Mouse (Mus musculus): ENCODE results near the gene Pgap1. TPM values are rescaled to one million over a fixed set of nuclear protein-coding genes. Genes with fewer than 3 reads are reported as not detected.

Pgap1 gene
- total RNA-seq, 2 experiments from 2014 or later, result 7.2 to 9.1 TPM

DNA sequence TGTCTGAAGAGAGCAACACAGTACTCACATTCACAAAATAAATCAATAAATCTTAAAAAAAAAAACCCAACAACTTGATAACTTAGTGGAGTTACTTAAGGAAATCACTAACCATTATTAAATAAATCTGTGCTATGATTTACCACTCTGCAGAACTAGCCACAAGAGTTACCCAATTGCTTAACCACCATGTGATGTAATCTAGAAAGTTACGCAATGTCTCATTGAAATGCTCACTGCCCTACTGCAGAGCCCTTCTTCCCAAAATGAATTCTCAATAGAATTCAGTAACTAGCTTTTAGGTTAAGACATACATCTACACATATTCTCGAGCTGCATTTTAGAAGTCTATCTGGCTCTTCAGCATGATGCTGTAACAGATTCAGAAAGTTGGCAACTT lies 33.8 kb downstream of the Pgap1 start:
- no peak for DNase-seq

DNA sequence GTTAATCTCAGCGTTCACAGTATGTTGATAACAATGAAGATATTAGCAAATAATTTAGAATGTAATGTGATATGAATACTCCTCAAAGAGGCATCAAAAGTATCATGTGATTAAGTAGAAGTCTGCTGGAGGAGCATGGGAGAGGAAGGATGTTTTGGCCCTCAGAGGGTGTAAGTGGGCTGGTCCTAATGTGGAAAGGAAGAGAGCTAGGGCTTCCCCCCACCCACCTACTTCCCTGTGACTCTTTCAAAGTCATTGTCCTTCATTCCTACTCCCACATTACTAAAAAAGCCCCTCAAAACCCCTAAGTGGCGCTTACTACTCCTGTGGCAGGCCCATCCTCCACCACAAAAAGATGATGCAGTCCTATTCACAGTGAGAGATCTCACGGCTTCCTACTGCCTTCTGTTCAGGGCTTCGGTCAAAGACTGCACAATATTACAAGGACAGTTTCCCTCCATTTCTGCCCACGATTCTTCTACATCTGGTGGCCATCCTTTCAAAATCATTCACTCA lies 37.4 kb downstream of the Pgap1 start:
- DNase-seq, result no peak

DNA sequence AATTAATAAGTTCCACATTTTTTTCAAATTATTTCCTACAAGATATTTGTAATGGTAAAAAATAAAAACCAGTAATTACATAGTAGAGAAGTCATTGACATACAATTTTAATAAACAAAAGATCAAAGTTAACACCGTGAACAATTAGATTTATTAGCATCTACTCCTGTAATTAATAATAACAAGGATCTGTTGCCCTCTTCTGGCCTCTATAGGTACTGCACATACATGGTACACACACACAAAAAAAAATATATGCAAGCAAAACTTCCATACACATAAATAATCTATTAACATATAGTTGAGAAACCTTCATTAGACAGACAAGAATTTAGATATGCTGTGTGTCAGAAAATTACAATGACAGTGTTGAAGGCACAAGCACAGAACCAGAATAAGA lies 43.6 kb downstream of the Pgap1 start:
- DNase-seq, result no peak

DNA sequence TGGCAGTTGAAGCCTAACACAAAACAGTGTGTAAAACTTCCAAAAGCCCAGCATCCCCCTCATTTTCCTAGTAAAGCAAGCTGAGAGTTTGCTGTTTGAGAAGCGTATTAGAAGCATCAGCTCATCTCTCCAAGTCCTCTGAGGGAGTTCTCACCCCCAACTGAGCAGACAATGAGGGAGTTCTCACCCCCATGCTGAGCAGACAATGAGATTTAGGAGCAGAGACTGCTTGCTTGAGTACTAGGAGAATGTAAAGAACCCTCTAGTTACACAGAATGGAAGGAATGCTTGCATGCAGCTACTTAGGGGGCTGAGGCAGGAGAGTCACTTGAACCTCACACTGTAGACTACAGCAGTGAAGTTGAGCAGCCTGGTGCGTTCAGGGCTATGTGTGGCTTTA lies 59.0 kb downstream of the Pgap1 start:
- no peak for DNase-seq

DNA sequence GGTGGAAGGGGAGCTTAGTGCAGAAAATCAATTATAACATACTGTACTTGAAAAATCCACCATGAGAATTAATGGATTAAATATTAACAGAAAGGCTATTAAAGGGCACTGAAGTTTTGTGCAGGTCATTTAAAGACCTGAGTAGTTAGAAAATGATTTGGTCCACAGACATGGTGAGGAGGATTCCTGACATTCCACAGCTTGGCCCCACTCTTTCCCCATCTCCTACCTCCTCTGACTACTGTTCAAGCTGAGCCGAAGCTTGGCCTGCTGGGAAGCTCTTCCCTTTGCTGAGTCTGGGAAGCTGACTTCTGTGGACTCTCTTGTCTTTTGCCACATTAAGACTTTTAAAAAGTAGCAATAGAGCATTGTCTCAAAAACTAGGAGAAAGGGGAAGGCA lies 61.2 kb downstream of the Pgap1 start:
- DNase-seq, result no peak

DNA sequence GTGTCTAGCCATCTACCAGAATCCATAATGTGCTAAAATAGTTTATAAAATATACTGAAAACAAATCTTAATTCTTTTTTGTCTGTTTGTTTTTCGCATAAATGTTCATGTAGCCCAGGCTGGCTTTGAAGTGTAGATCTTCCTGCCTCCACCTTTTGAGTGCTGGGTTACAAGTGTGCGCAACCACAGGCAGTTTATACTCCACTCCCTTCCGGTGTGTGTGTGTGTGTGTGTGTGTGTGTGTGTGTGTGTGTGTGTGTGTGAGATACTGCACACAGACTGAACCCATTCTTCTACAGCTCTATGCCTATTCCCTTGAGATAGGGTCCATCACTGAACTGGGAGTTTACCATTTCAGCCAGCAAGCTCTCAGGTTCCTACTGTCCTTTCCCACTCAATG lies 64.0 kb downstream of the Pgap1 start:
- no peak for DNase-seq

DNA sequence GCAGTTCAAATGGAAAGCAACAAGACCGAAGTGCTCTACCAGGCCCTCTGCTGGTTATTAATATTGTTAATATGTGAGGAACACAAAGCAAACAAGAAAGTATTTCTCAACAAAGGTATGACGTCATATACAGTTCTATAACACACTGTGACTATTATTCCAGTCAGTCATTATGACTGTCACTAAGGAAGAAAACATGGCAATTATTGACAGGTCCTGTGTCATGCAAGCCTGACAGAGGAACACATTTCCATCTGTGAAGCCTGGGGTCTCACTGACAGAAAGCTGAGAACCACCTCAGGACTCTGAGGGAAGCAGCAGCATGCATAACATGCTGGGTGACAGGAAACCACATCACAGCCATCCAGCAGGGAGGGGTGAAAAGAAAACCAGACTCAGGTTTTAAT lies 65.0 kb downstream of the Pgap1 start:
- no peak for DNase-seq

DNA sequence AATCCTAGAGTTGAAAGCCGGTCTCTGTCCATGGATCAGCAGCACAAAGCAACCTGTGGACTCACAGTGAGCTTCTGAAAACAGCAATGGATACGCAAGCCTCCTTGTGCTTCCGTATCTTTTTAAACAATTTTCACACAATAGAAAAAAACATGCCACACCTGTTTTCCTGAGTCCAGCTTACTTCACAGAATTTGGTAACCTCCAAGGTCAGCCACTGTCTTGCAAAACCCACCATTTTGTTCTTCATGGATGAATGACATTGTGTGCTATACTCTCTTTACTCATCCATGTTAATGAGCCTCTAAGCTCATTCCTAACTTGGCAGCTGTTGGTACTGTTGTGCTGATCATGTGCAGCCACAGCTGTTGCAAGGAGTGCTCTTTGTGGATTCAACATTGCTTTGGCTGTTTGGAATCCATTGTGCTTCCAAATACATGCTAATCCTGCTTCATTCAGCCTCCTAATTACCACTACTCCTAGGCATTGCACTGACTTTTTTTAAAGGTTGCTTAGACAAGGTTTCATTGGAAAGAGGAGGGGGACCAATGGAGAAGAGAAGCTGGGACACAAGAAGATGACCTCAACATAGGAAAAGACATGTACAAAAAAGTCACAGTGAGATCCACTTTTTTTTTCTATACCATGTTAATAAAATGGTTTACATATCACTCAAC lies 72.6 kb downstream of the Pgap1 start:
- DNase-seq, result no peak

DNA sequence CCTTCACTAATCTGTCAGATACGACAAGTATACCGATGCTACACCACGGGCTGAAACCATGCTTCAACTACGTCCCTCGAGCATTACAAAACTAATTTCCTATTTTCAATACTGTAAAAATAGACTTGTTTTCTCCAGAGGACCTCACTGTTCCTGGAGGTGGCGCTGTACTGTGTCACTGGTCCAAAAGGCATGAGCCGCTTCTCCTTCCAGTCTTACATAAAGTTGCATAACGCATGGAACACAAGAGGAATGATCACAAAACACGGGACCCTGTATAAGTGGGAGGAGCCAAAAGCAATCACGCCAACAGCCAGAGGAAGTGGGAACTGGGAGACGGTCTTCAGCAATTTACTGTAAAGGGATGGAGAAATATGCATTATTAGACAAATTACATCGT lies 77.0 kb downstream of the Pgap1 start:
- DNase-seq, result no peak

DNA sequence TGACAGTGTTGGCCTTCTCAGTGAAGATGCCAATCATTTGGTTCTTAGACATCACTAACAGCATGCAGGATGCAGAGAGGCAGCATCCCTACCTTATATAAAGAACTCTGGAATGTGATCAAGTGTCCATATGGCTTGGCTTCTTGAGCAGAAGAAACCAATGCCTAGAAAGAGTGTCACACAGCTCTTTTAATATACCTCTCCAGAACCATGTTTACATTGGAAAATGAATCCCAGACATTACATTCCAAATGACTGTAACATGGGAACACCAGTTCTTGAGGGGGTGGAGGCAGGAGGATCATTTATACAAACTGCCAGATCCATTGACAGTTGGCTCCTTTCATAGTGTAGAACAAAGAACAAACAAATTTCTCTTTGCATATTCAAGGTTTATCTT lies 88.8 kb downstream of the Pgap1 start:
- DNase-seq, result no peak

DNA sequence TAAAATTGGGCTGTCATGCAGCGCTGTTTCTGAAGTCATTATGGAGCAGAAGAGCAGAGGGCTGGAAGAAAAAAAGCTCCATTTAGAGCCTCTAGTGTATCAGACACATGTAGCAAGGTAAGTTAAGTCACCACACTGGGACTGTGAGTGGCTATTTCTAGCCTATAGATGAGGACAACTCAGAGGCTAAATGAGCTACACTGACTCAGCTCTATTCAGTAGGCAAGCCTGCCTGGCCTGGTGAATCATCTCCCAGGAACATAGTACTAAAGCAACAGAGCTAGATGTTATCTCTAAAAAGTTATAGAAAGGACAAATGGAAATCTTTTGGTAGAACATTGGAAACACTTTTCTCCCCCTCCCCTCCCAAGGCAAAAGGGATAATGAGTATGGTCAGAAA lies 90.1 kb downstream of the Pgap1 start:
- DNase-seq, result no peak

DNA sequence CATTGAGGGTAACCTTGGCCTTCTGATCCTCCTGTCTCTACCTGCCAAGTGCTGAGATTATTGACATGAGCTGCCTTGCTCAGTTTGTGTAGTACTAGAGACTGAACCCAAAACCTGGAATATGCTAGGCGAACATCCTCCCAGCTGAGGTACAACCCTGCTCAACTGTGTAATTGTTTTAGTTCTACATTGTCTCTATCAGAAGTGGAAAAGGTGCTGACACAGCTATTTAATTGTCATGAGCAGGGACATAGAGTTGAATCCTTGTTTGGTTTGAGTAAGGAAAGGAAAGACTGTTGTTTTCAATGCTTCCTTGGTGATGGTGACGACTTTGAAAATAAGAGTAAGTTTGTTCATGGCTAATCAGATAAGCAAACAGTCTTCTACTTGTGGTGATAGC lies 105.4 kb downstream of the Pgap1 start:
- no peak for DNase-seq

DNA sequence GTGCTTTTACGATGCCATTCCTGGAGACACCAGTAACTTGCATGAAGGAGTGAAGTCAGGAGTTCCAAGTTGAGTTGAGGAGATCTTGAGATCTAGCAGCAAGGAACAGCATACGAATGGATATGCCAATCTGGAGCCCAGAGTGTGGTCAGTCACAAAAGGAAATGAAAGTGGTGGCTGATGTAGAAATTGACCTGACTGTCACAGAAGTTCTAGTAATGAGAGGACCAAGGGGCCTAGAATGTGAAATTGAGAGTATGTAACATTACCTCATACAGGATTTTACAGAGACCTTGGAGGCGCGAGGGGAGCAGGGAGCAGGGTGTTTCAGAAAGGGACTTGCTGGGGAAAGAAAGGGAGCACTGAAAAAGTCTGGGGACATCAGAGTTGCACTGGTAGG lies 108.7 kb downstream of the Pgap1 start:
- DNase-seq, result no peak

DNA sequence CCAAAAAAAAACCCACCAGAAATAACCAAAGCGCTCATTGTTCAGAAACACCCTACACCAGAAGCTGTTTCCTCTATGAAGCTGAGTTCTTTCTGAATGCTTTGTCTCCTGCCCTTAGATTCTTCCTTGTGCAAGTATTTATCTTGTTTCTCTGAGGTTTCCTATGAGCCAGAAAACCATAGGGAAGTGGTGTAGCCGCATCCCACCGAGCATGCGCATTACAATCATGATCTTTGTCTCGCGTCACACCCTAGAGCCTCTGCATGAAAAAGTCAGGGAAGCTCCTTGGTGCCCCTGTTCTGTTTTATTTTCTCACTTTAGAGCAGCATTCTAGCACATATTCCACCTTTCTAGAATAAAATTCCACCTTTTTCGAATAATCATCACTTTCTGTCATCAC lies 113.8 kb downstream of the Pgap1 start:
- DNase-seq, result no peak

DNA sequence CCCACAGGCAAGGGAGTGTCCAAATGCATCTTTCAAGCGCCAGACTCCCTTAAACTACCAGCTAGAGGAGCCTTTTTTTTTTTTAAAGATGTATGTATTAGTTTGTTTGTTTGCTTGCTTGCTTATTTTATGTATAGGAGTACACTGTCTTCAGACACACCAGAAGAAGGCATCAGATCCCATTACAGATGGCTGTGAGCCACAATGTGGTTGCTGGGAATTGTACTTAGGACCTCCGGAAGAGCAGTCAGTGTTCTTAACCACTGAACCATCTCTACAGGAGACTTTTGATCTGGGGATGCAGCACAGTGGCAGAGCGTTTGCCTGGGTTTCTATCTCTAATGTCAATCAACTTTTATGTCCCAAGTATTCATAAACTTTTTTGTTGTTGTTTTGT lies 118.4 kb downstream of the Pgap1 start:
- no peak for DNase-seq

DNA sequence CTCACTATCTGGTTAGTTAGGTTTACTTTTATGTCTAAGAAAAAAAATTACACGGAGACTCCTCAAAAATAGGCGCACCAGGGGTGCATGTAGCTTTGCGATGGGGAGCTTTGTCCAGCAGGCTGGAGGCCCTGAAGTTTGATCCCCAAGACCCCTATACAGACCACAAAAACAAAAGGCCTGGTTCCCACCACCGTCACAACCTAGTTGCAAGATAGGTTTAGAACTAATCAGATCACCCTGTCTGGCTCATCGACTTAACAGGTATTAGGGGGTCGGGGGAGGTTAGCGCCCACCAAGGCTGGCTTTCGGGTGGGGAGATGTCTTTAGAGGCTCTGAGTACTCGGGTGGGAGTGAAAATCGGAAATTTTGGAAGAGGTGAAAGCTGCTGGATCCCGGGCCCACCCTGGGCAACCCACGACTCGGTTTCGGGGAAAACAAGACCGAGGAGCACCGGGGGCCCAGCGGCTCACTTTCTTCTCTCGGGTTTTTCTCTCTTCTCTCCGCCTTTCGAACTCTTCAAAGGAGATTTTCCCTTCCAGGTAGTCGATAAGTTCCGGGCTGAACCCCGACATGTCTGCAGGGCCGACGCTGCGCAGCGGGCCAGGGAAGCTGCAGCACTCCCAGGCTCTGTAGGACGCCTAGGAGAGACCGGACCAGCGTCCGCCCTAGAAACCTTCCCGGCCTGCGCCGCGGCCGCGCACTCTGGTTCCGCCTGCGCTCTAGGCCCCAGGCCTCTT lies 119.0 kb downstream of the Pgap1 start, which contains the start of gene Gtf3c3:
Gtf3c3 (minus strand) TSS at position 632 of the 740 bp plus-strand sequence.
- peak; percentile 90 for DNase-seq

Other genes with a start within 250 kb of the Pgap1 start
- gene Gtf3c3, start 118.7 kb downstream of the Pgap1 start, total RNA-seq (2021), result 10 to 100 TPM; 18.3 to 28.4 TPM